Mouse (Mus musculus) heart, embryonic 10.5 days (tissue): ENCODE measurements around the gene Gabbr2. TPM values are rescaled to one million over a fixed set of nuclear protein-coding genes. Genes with fewer than 3 reads are reported as not detected.
"Not testable (repeated sequence)": the region's sequence is repeated elsewhere in the genome, so short reads cannot be mapped to it uniquely, and the experiment has no call there.

Experiments
- DNase-seq: peaks from one replicate; pipeline ENCODE4 v3.0.0-alpha.2; 2017; ENCODE audit warnings: low spot score
- H3K27ac ChIP-seq: fragments of 300-500 bp; sonication (generic); 2 replicates; pipeline ENCODE4 v1.5.1; 2016; ENCODE audit warnings: mild to moderate bottlenecking
- H3K27me3 ChIP-seq: fragments of 300-500 bp; sonication (generic); 2 replicates; pipeline ENCODE4 v1.6.1; 2016; ENCODE audit warnings: mild to moderate bottlenecking; ENCODE audit not compliant: poor library complexity, insufficient read depth, severe bottlenecking
- H3K36me3 ChIP-seq: fragments of 300-500 bp; sonication (generic); 2 replicates; pipeline ENCODE4 v1.6.1; 2016; ENCODE audit warnings: mild to moderate bottlenecking, moderate library complexity
- H3K4me1 ChIP-seq: fragments of 300-500 bp; sonication (generic); 2 replicates; pipeline ENCODE4 v1.6.1; 2016; ENCODE audit warnings: mild to moderate bottlenecking
- H3K4me3 ChIP-seq: fragments of 300-500 bp; sonication (generic); 2 replicates; pipeline ENCODE4 v1.5.1; 2016; ENCODE audit warnings: mild to moderate bottlenecking, moderate library complexity
- H3K9me3 ChIP-seq: fragments of 300-500 bp; sonication (generic); 2 replicates; pipeline ENCODE4 v1.6.1; 2016; ENCODE audit warnings: mild to moderate bottlenecking, moderate library complexity
- WGBS: fragments of 180-500 bp; shearing (Covaris S2); methylation state at CpG from one replicate; pipeline ENCODE4 v1.1.7; 2016; 5-methylcytosine and 5-hydroxymethylcytosine counted together
- polyA plus RNA-seq: library from polyadenylated mRNA; unstranded; fragments of >200 nt; fragmentation: Nextera tagmentation; extraction: Ambion mirVana; gene quantifications from 2 replicates; pipeline ENCODE4 v1.2.1, GENCODE M21; 2016

The Gabbr2 gene
- polyA plus RNA-seq, 1 experiment from 2014 or later, result 0.13 TPM

GRCm38 (mm10) chr4:46661433-46661832 lies 330.2 kb downstream of the Gabbr2 start:
- no peak for DNase-seq
- H3K27me3 ChIP-seq, result peaks cover 10% of the 10 kb centered on the region; the same call in 1 of the 2 replicates
- no peaks in the 10 kb centered on the region for H3K9me3 ChIP-seq
- 77% methylated on average over 9 of the region's 9 CpGs for WGBS
- no peaks in the 10 kb centered on the region for H3K36me3 ChIP-seq
- H3K27ac ChIP-seq, result no peak overlapping the region
- peaks cover 31% of the 10 kb centered on the region for H3K4me1 ChIP-seq
- no peak overlapping the region for H3K4me3 ChIP-seq

- Histone ChIP-seq H3K27me3 (peaks cover 18% of the 10 kb centered on the region; the same call in 1 of the 2 replicates), H3K9me3 (no peaks in the 10 kb centered on the region), H3K4me1 (peaks cover 9% of the 10 kb centered on the region), H3K27ac (no peak overlapping the region), H3K36me3 (no peaks in the 10 kb centered on the region), H3K4me3 (no peak overlapping the region)
- DNase-seq, result no peak
- WGBS, result 65% methylated on average over 5 of the region's 5 CpGs
Measured at GRCm38 (mm10) chr4:46658946-46659345, 332.7 kb downstream of the Gabbr2 start.

- H3K36me3 ChIP-seq, result no peaks in the 10 kb centered on the region
- no peak overlapping the region for H3K27ac ChIP-seq
- no peak for DNase-seq
- H3K9me3 ChIP-seq, result no peaks in the 10 kb centered on the region
- no peak overlapping the region for H3K4me3 ChIP-seq
- H3K27me3 ChIP-seq, result peaks cover 21% of the 10 kb centered on the region
- 11% methylated on average over 5 of the region's 5 CpGs for WGBS
- H3K4me1 ChIP-seq, result no peaks in the 10 kb centered on the region
Measured at GRCm38 (mm10) chr4:46657116-46657515, 334.6 kb downstream of the Gabbr2 start.

- DNase-seq, result no peak
- no peaks in the 10 kb centered on the region for H3K36me3 ChIP-seq
- H3K27ac ChIP-seq, result no peak overlapping the region
- H3K4me3 ChIP-seq, result no peak overlapping the region
- peaks cover 32% of the 10 kb centered on the region for H3K27me3 ChIP-seq
- no peaks in the 10 kb centered on the region for H3K9me3 ChIP-seq
- 71% methylated on average over 2 of the region's 2 CpGs for WGBS
- H3K4me1 ChIP-seq, result no peaks in the 10 kb centered on the region
Measured at GRCm38 (mm10) chr4:46655956-46656355, 335.7 kb downstream of the Gabbr2 start.

- peaks cover 31% of the 10 kb centered on the region for H3K27me3 ChIP-seq
- H3K4me1 ChIP-seq, result 0 out of 2 replicates have a peak, but pooled peaks cover 4% of the 10 kb centered on the region
- H3K27ac ChIP-seq, result no peak overlapping the region
- DNase-seq, result no peak
- H3K9me3 ChIP-seq, result no peaks in the 10 kb centered on the region
- H3K4me3 ChIP-seq, result no peak overlapping the region
- 63% methylated on average over 1 of the region's 1 CpGs for WGBS
- H3K36me3 ChIP-seq, result no peaks in the 10 kb centered on the region
Measured at GRCm38 (mm10) chr4:46655298-46655697, 336.4 kb downstream of the Gabbr2 start.

GRCm38 (mm10) chr4:46650086-46650753 lies 341.5 kb downstream of the Gabbr2 start, which contains the start of gene Tbc1d2:
Gene Tbc1d2, minus strand, starts transcription at chr4:46650209.
- 0 out of 2 replicates have a peak, but pooled peaks cover 12% of the 10 kb centered on the region for H3K4me1 ChIP-seq
- peaks cover 54% of the 10 kb centered on the region for H3K27me3 ChIP-seq
- H3K9me3 ChIP-seq, result no peaks in the 10 kb centered on the region
- peak; percentile 97 for DNase-seq
- H3K27ac ChIP-seq, result peak within 1 kb of the TSS; percentile 97
- WGBS, result under 1% methylated on average over 69 of the region's 69 CpGs
- no peaks in the 10 kb centered on the region for H3K36me3 ChIP-seq
- H3K4me3 ChIP-seq, result peak within 1 kb of the TSS; percentile 70

- 52% methylated on average over 4 of the region's 4 CpGs for WGBS
- no peak for DNase-seq
- no peak overlapping the region for H3K27ac ChIP-seq
- H3K36me3 ChIP-seq, result no peaks in the 10 kb centered on the region
- peak overlapping the region; percentile 70 for H3K4me3 ChIP-seq
- H3K9me3 ChIP-seq, result no peaks in the 10 kb centered on the region
- H3K27me3 ChIP-seq, result peaks cover 47% of the 10 kb centered on the region
- H3K4me1 ChIP-seq, result 0 out of 2 replicates have a peak, but pooled peaks cover 12% of the 10 kb centered on the region
Measured at GRCm38 (mm10) chr4:46649161-46649560, 342.5 kb downstream of the Gabbr2 start.

GRCm38 (mm10) chr4:46643676-46644112 lies 348.0 kb downstream of the Gabbr2 start:
- no peak overlapping the region for H3K27ac ChIP-seq
- H3K4me1 ChIP-seq, result 0 out of 2 replicates have a peak, but pooled peaks cover 3% of the 10 kb centered on the region
- 85% methylated on average over 8 of the region's 8 CpGs for WGBS
- H3K9me3 ChIP-seq, result no peaks in the 10 kb centered on the region
- DNase-seq, result no peak
- no peak overlapping the region for H3K4me3 ChIP-seq
- H3K36me3 ChIP-seq, result no peaks in the 10 kb centered on the region
- peaks cover 13% of the 10 kb centered on the region for H3K27me3 ChIP-seq

- DNase-seq, result no peak
- Histone ChIP-seq H3K4me3 (no peak overlapping the region), H3K27ac (0 out of 2 replicates have a peak overlapping the region, but pooled peaks have one; percentile 11), H3K4me1 (0 out of 2 replicates have a peak, but pooled peaks cover 3% of the 10 kb centered on the region), H3K27me3 (peaks cover 7% of the 10 kb centered on the region), H3K36me3 (no peaks in the 10 kb centered on the region), H3K9me3 (no peaks in the 10 kb centered on the region)
- WGBS, result 67% methylated on average over 8 of the region's 8 CpGs
Measured at GRCm38 (mm10) chr4:46642924-46643675, 348.6 kb downstream of the Gabbr2 start.

GRCm38 (mm10) chr4:46641283-46641682 lies 350.4 kb downstream of the Gabbr2 start:
- Histone ChIP-seq H3K9me3 (no peaks in the 10 kb centered on the region), H3K27ac (no peak overlapping the region), H3K4me3 (no peak overlapping the region), H3K27me3 (no peaks in the 10 kb centered on the region), H3K36me3 (no peaks in the 10 kb centered on the region), H3K4me1 (0 out of 2 replicates have a peak, but pooled peaks cover 3% of the 10 kb centered on the region)
- 80% methylated on average over 4 of the region's 4 CpGs for WGBS
- no peak for DNase-seq

GRCm38 (mm10) chr4:46639866-46640265 lies 351.8 kb downstream of the Gabbr2 start:
- 69% methylated on average over 8 of the region's 8 CpGs for WGBS

GRCm38 (mm10) chr4:46637250-46637649 lies 354.4 kb downstream of the Gabbr2 start:
- 91% methylated on average over 10 of the region's 10 CpGs for WGBS
- not testable (repeated sequence) for DNase-seq, H3K9me3 ChIP-seq, H3K36me3 ChIP-seq, H3K27ac ChIP-seq, H3K4me1 ChIP-seq, H3K4me3 ChIP-seq
- peaks cover 15% of the 10 kb centered on the region; the same call in 1 of the 2 replicates for H3K27me3 ChIP-seq

More at GRCm38 (mm10) chr4:46639866-46640265, 351.8 kb downstream of the Gabbr2 start:
- H3K4me1 ChIP-seq, result 0 out of 2 replicates have a peak, but pooled peaks cover 3% of the 10 kb centered on the region
- H3K36me3 ChIP-seq, result no peaks in the 10 kb centered on the region
- H3K27ac ChIP-seq, result no peak overlapping the region
- DNase-seq, result no peak
- 0 out of 2 replicates have a peak, but pooled peaks cover 4% of the 10 kb centered on the region for H3K27me3 ChIP-seq
- no peak overlapping the region for H3K4me3 ChIP-seq
- no peaks in the 10 kb centered on the region for H3K9me3 ChIP-seq
